Comparison of ENCODE assay signal across 11 mouse cellular contexts in the genomic region with DNA sequence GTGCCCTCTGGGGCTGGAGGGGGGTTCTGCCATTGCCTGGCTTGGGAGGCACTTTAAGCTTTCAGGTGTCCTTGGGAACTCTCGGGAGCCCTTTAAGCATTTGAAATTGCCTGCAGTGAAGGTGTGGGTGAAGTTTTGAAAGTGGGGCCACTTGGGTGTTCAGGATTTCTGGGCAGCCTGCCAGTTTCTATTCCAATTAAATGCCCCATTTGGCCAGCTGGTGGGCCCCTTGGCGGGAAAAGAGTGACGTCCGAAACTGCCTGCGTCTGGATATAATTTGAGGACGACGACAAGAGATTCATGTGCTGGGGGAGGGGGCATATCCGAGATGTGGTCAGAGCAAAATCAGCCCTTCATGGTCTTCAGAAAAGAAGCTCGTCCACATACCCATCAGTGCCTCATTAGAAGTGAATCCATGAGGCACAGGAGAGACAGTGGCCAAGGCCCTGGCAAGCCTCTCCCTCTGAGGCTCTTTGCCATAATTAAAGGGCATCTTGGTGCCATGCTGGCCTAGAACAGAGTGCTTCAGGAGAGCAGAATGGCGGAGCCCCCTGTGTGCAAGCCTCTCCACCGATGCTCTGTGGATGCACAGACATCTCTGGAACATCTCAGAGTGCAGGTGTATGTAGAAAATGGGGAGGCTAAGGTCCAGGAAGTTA. TPM values are rescaled to one million over a fixed set of nuclear protein-coding genes. Genes with fewer than 3 reads are reported as not detected.
A peak's percentile ranks its signal among the peaks of the same experiment; 100 is the strongest.
DNase-seq lines count a peak whose midpoint lies in the region; ATAC-seq and TF ChIP-seq lines count a peak whose summit lies in the region.
"Had no signal": no experiment of that assay in that cellular context is flagged by ENCODE, and none has a peak within 500 bp of the region (broad histone marks: within the 10 kb centered on the region; RNA-seq: fewer than 3 reads in every experiment).

No protein-coding gene starts in this region.

- DNase-seq in heart, postnatal 4 days = peak; percentile 20
- DNase-seq in heart, adult 18-20 months = no peak
- peak; percentile 66 for DNase-seq in midbrain, postnatal 0 days (ENCODE audit: low spot score)
- DNase-seq in lung, postnatal 14 days = peak; percentile 16
- no peak for DNase-seq in gastrocnemius, adult 8-10 months (ENCODE audit: low spot score in 2 of 2)
- DNase-seq: cerebellum, adult 11-12 months; right cerebral cortex, postnatal 25 days had no signal

- H3K4me3 ChIP-seq in midbrain, postnatal 0 days (ENCODE audit: low read depth, low read length) = no peak overlapping the region
- H3K4me3 ChIP-seq in midbrain, embryonic 16.5 days (ENCODE audit: low read depth, low read length) = no peak overlapping the region
- H3K4me3 ChIP-seq in forebrain, embryonic 12.5 days (replicated peaks) = no peak overlapping the region
- H3K4me3 ChIP-seq: midbrain, embryonic 13.5 days had no signal

- H3K36me3 ChIP-seq in midbrain, postnatal 0 days (ENCODE audit: insufficient read depth, low read length) = no peaks in the 10 kb centered on the region
- H3K36me3 ChIP-seq in midbrain, embryonic 16.5 days (ENCODE audit: control insufficient read depth, insufficient read depth, low read length) = no peaks in the 10 kb centered on the region
- H3K36me3 ChIP-seq in forebrain, embryonic 12.5 days (replicated peaks) = no peaks in the 10 kb centered on the region
- H3K36me3 ChIP-seq: midbrain, embryonic 13.5 days had no signal

- WGBS in midbrain, postnatal 0 days = 55% methylated on average over 11 of the region's 11 CpGs
- WGBS in midbrain, embryonic 16.5 days = 52% methylated on average over 11 of the region's 11 CpGs
- WGBS in forebrain, embryonic 12.5 days = 53% methylated on average over 11 of the region's 11 CpGs

- no peaks in the 10 kb centered on the region; the same call in 1 of the 2 replicates for H3K4me1 ChIP-seq in midbrain, postnatal 0 days (ENCODE audit: insufficient read depth, low read length)
- no peaks in the 10 kb centered on the region for H3K4me1 ChIP-seq in midbrain, embryonic 16.5 days (ENCODE audit: control insufficient read depth, insufficient read depth, low read length)
- peaks cover 30% of the 10 kb centered on the region for H3K4me1 ChIP-seq in forebrain, embryonic 12.5 days

- H3K9ac ChIP-seq in midbrain, postnatal 0 days (replicated peaks; ENCODE audit: low read length, poor library complexity, severe bottlenecking) = no peak overlapping the region
- H3K9ac ChIP-seq in midbrain, embryonic 16.5 days (ENCODE audit: low read depth, low read length) = no peak overlapping the region
- H3K9ac ChIP-seq in forebrain, embryonic 12.5 days = no peak overlapping the region
- H3K9ac ChIP-seq: midbrain, embryonic 13.5 days had no signal

- no peaks in the 10 kb centered on the region for H3K9me3 ChIP-seq in midbrain, postnatal 0 days (ENCODE audit: low read length)
- H3K9me3 ChIP-seq in midbrain, embryonic 16.5 days (replicated peaks; ENCODE audit: control insufficient read depth, low read length, poor library complexity, severe bottlenecking) = no peaks in the 10 kb centered on the region
- no peaks in the 10 kb centered on the region for H3K9me3 ChIP-seq in forebrain, embryonic 12.5 days
- H3K9me3 ChIP-seq: midbrain, embryonic 13.5 days had no signal

- H3K4me2 ChIP-seq in midbrain, postnatal 0 days (ENCODE audit: low read depth, low read length, poor library complexity, severe bottlenecking) = no peak overlapping the region
- no peak overlapping the region for H3K4me2 ChIP-seq in midbrain, embryonic 16.5 days (ENCODE audit: low read length)
- H3K4me2 ChIP-seq in forebrain, embryonic 12.5 days = no peak overlapping the region
- H3K4me2 ChIP-seq: midbrain, embryonic 13.5 days had no signal

- ATAC-seq in midbrain, postnatal 0 days (ENCODE audit: low FRiP score) = no peak
- no peak for ATAC-seq in midbrain, embryonic 16.5 days
- ATAC-seq in forebrain, embryonic 12.5 days (ENCODE audit: low FRiP score) = no peak; the same call in 1 of the 2 replicates
- ATAC-seq: midbrain, embryonic 13.5 days had no signal

- no peaks in the 10 kb centered on the region for H3K27me3 ChIP-seq in midbrain, postnatal 0 days (ENCODE audit: insufficient read depth, low read length)
- H3K27me3 ChIP-seq in midbrain, embryonic 16.5 days (ENCODE audit: control insufficient read depth, insufficient read depth, low read depth, low read length) = no peaks in the 10 kb centered on the region
- no peaks in the 10 kb centered on the region for H3K27me3 ChIP-seq in forebrain, embryonic 12.5 days
- H3K27me3 ChIP-seq: midbrain, embryonic 13.5 days had no signal

- TF ChIP-seq CTCF in midbrain, postnatal 0 days (IDR thresholded peaks at IDR 0.05) = no peak

- H3K27ac ChIP-seq in midbrain, postnatal 0 days (ENCODE audit: low read depth, low read length) = no peak overlapping the region
- no peak overlapping the region for H3K27ac ChIP-seq in midbrain, embryonic 16.5 days (ENCODE audit: low read length)
- H3K27ac ChIP-seq in forebrain, embryonic 12.5 days = peak overlapping the region; percentile 14; the same call in 1 of the 2 replicates
- H3K27ac ChIP-seq: midbrain, embryonic 13.5 days had no signal

RNA-seq across cellular contexts. Expression of a gene that starts 26.4 kb away (rescaled TPM):
- under 1 TPM in 1 of 2 experiments, not detected in 1; 0.31 TPM for total RNA-seq in heart, postnatal 4 days (2021)
- under 1 TPM in 1 of 2 experiments, not detected in 1; 0.57 TPM for total RNA-seq in heart, adult 18-20 months (2021)
- 0.71 TPM in 1 of 2 replicates, not detected in the other for total RNA-seq in midbrain, postnatal 0 days (2014; rRNA removed)
- not detected in 2 replicates for polyA plus RNA-seq in midbrain, postnatal 0 days (2015; fragmentation: Nextera tagmentation; extraction: Ambion mirVana)
- polyA plus RNA-seq in midbrain, embryonic 16.5 days (2015; fragmentation: Nextera tagmentation; extraction: Ambion mirVana) = 0.36 TPM in 1 of 2 replicates, not detected in the other
- 0.59 and 0.91 TPM in 2 replicates for polyA plus RNA-seq in forebrain, embryonic 12.5 days (2016; fragmentation: Nextera tagmentation; extraction: Ambion mirVana)
- total RNA-seq in gastrocnemius, adult 8-10 months (2022) = not detected
- polyA plus RNA-seq: heart, embryonic 14.5 days had no signal

Comparison
In these comparisons a context has a peak if more than half of its experiments do, and no peak if none do; other contexts are left out.
1. DNase-seq: peak in heart, postnatal 4 days (single experiment), midbrain, postnatal 0 days (single experiment) and lung, postnatal 14 days (single experiment); none in heart, adult 18-20 months (0 of 2) and gastrocnemius, adult 8-10 months (0 of 2).